Mouse (Mus musculus) heart, adult 2 months (tissue): ENCODE results near the gene Helt. TPM values are rescaled to one million over a fixed set of nuclear protein-coding genes. Genes with fewer than 3 reads are reported as not detected.

Experiments used
- DNase-seq, 2 experiments: peaks; one replicate each; pipeline ENCODE4 v3.0.0; 2021
- H3K27ac ChIP-seq: fragments of 200-600 bp; 2 replicates; pipeline ENCODE4 v1.8.1; 2022
- H3K27me3 ChIP-seq: fragments of 200-500 bp; 2 replicates; pipeline ENCODE4 v1.6.1; 2012; ENCODE audit warnings: mild to moderate bottlenecking, low read length, inconsistent platforms, mixed read lengths; ENCODE audit not compliant: control insufficient read depth, insufficient read depth
- H3K36me3 ChIP-seq: fragments of 200-500 bp; 2 replicates; pipeline ENCODE4 v1.6.1; 2012; ENCODE audit warnings: low read length, inconsistent platforms; ENCODE audit not compliant: control insufficient read depth, insufficient read depth
- H3K4me1 ChIP-seq: fragments of 200-500 bp; 2 replicates; pipeline ENCODE4 v1.6.1; 2011; ENCODE audit warnings: low read length; ENCODE audit not compliant: control insufficient read depth, insufficient read depth
- H3K4me3 ChIP-seq: fragments of 200-600 bp; 2 replicates; pipeline ENCODE4 v1.8.1; 2022
- H3K79me2 ChIP-seq: fragments of 200-500 bp; replicated peaks from 2 replicates; pipeline ENCODE4 v1.6.1; 2012; ENCODE audit warnings: mild to moderate bottlenecking, inconsistent platforms, low read length, moderate library complexity, mixed read lengths; ENCODE audit not compliant: control insufficient read depth, insufficient read depth
- H3K9ac ChIP-seq: fragments of 200-500 bp; 2 replicates; pipeline ENCODE4 v1.6.1; 2012; ENCODE audit warnings: low read depth, mild to moderate bottlenecking, control low read depth, inconsistent platforms, low read length, mixed read lengths
- CTCF ChIP-seq: fragments of 200-600 bp; IDR thresholded peaks from 2 replicates; pipeline ENCODE4 v1.8.1; 2022; ENCODE audit warnings: antibody characterized with exemption, mild to moderate bottlenecking, moderate library complexity
- EP300 ChIP-seq: fragments of 200-500 bp; IDR thresholded peaks from 2 replicates; pipeline ENCODE4 v1.6.1; 2011; ENCODE audit warnings: low read depth, low read length, control low read depth; ENCODE audit not compliant: insufficient read depth
- POLR2A ChIP-seq: fragments of 200-500 bp; IDR thresholded peaks from 2 replicates; pipeline ENCODE4 v1.6.1; 2011; ENCODE audit warnings: mild to moderate bottlenecking, low read depth, low read length, control low read depth; ENCODE audit not compliant: insufficient read depth
- WGBS: fragments of 180-500 bp; shearing (Covaris S2); methylation state at CpG from one replicate; pipeline ENCODE4 v1.1.7; 2018; 5-methylcytosine and 5-hydroxymethylcytosine counted together
- intact Hi-C: fragments of 180-260 bp; cut with DNase I; formaldehyde crosslinking; loops from one replicate; pipeline ENCODE4 v1.15.1; 2025
- polyA plus RNA-seq: library from polyadenylated mRNA; depleted of rRNA; stranded (reverse); fragments of >200 nt; gene quantifications from 2 replicates; pipeline ENCODE4 v1.2.3, GENCODE M21; 2012
- total RNA-seq, 2 experiments: library from RNA; stranded (reverse); gene quantifications; 2 replicates each; pipeline ENCODE4 v1.2.3; 2021

Gene Helt
- total and polyA plus RNA-seq, 3 experiments, result 1.3 to 2.8 (median 1.5) TPM

GRCm38 (mm10) chr8:46332389-46333061 lies 38.1 kb upstream of the Helt start:
- Histone ChIP-seq H3K79me2 (no peaks in the 10 kb centered on the region), H3K4me1 (no peaks in the 10 kb centered on the region), H3K27me3 (no peaks in the 10 kb centered on the region), H3K27ac (no peak overlapping the region), H3K4me3 (no peak overlapping the region), H3K9ac (no peak overlapping the region), H3K36me3 (no peaks in the 10 kb centered on the region)
- intact Hi-C loops, result no loop called here
- 88% methylated on average over 7 of the region's 7 CpGs for WGBS
- TF ChIP-seq EP300 (no peak), POLR2A (no peak), CTCF (no peak)
- DNase-seq, result peak in 1 of 2 experiments; percentile 17

GRCm38 (mm10) chr8:46331801-46332200 lies 37.3 kb upstream of the Helt start:
- 38% methylated on average over 5 of the region's 5 CpGs for WGBS
- no peak for DNase-seq
- Histone ChIP-seq H3K36me3 (no peaks in the 10 kb centered on the region), H3K4me1 (no peaks in the 10 kb centered on the region), H3K27ac (no peak overlapping the region), H3K79me2 (no peaks in the 10 kb centered on the region), H3K9ac (no peak overlapping the region), H3K27me3 (no peaks in the 10 kb centered on the region), H3K4me3 (no peak overlapping the region)
- intact Hi-C loops, result no loop called here
- no peak for TF ChIP-seq CTCF
- TF ChIP-seq POLR2A, result no peak

GRCm38 (mm10) chr8:46329396-46329795 lies 34.9 kb upstream of the Helt start:
- no peaks in the 10 kb centered on the region for H3K27me3 ChIP-seq
- TF ChIP-seq EP300, result no peak
- no peak for TF ChIP-seq POLR2A
- no peak for TF ChIP-seq CTCF
- WGBS, result 93% methylated on average over 4 of the region's 4 CpGs
- H3K36me3 ChIP-seq, result no peaks in the 10 kb centered on the region
- H3K79me2 ChIP-seq, result no peaks in the 10 kb centered on the region
- intact Hi-C loops, result no loop called here
- H3K4me3 ChIP-seq, result no peak overlapping the region
- DNase-seq, result no peak
- no peaks in the 10 kb centered on the region for H3K4me1 ChIP-seq
- no peak overlapping the region for H3K27ac ChIP-seq
- no peak overlapping the region for H3K9ac ChIP-seq

- intact Hi-C loops, result no loop called here
- TF ChIP-seq EP300 (no peak), POLR2A (no peak), CTCF (no peak)
- H3K9ac ChIP-seq, result no peak overlapping the region
- H3K4me3 ChIP-seq, result no peak overlapping the region
- H3K36me3 ChIP-seq, result no peaks in the 10 kb centered on the region
- WGBS, result 76% methylated on average over 7 of the region's 7 CpGs
- H3K27me3 ChIP-seq, result no peaks in the 10 kb centered on the region; the same call in 1 of the 2 replicates
- no peaks in the 10 kb centered on the region for H3K79me2 ChIP-seq
- DNase-seq, result no peak
- no peaks in the 10 kb centered on the region for H3K4me1 ChIP-seq
- no peak overlapping the region for H3K27ac ChIP-seq
Observed at GRCm38 (mm10) chr8:46327284-46327683, 32.8 kb upstream of the Helt start.

GRCm38 (mm10) chr8:46326715-46327114 lies 32.2 kb upstream of the Helt start:
- Histone ChIP-seq H3K4me1 (no peaks in the 10 kb centered on the region), H3K27ac (no peak overlapping the region), H3K79me2 (no peaks in the 10 kb centered on the region), H3K9ac (no peak overlapping the region), H3K4me3 (no peak overlapping the region), H3K27me3 (no peaks in the 10 kb centered on the region; the same call in 1 of the 2 replicates), H3K36me3 (no peaks in the 10 kb centered on the region)
- WGBS, result 87% methylated on average over 5 of the region's 5 CpGs
- TF ChIP-seq POLR2A (no peak), CTCF (no peak), EP300 (no peak)
- DNase-seq, result no peak
- intact Hi-C loops, result no loop called here

DNA sequence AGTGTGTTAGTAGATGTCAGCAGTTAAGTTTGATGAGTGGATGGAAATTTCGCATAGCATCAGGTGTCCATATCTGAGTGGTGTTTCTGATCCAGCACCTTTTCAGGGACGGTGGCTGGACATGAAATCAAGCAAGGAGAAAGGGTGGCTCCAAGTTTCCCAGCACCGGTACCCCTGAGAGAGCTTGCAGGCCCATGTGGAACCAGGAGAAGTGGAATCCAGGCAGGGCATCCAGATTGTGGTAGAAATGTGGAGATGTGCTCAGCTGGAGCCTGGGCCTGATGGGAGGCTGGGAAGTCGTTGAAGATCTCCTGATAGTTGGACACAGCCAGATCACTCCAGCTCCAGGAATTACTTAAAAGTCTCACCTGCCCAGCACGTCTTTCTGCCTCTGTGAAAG lies 30.2 kb upstream of the Helt start:
- no peak overlapping the region for H3K9ac ChIP-seq
- H3K27me3 ChIP-seq, result no peaks in the 10 kb centered on the region; the same call in 1 of the 2 replicates
- H3K27ac ChIP-seq, result no peak overlapping the region
- no peak for TF ChIP-seq CTCF
- no peak for TF ChIP-seq EP300
- no peak for TF ChIP-seq POLR2A
- no peak overlapping the region for H3K4me3 ChIP-seq
- 79% methylated on average over 5 of the region's 5 CpGs for WGBS
- intact Hi-C loops, result no loop called here
- DNase-seq, result no peak
- H3K4me1 ChIP-seq, result no peaks in the 10 kb centered on the region
- no peaks in the 10 kb centered on the region for H3K36me3 ChIP-seq
- H3K79me2 ChIP-seq, result no peaks in the 10 kb centered on the region
